ENCODE assay signal across 23 mouse cellular contexts in genomic region chr17:46682654-46683389, GRCm38 (mm10). TPM values are rescaled to one million over a fixed set of nuclear protein-coding genes. Genes with fewer than 3 reads are reported as not detected.
DNase-seq lines count a peak whose midpoint lies in the region; ATAC-seq and TF ChIP-seq lines count a peak whose summit lies in the region.
"Had no signal": no experiment of that assay in that cellular context is flagged by ENCODE, and none has a peak within 500 bp of the region (broad histone marks: within the 10 kb centered on the region; RNA-seq: fewer than 3 reads in every experiment).

No protein-coding gene starts in this region.

- DNase-seq in limb, embryonic 10.5 days (ENCODE audit: low spot score): no peak
- DNase-seq in ovary, postnatal 36 days (ENCODE audit: low spot score): no peak
- DNase-seq: adrenal gland, postnatal 10 days; cerebellum, postnatal 14 days; gastrocnemius, postnatal 25 days; heart, adult 2 months; kidney, adult 9 months; kidney, postnatal 14 days; layer of hippocampus, postnatal 36 days; right cerebral cortex, adult 18-20 months; thymus, postnatal 4 days had no signal

- peaks cover 59% of the 10 kb centered on the region for H3K36me3 ChIP-seq in limb, embryonic 13.5 days
- peaks cover 65% of the 10 kb centered on the region for H3K36me3 ChIP-seq in limb, embryonic 10.5 days
- peaks cover 68% of the 10 kb centered on the region for H3K36me3 ChIP-seq in E14TG2a.4 (ENCODE audit: insufficient read depth, low read length)
- peaks cover 31% of the 10 kb centered on the region for H3K36me3 ChIP-seq in ES-Bruce4 (ENCODE audit: control insufficient read depth, insufficient read depth, low read length, poor library complexity, severe bottlenecking)
- peaks cover 19% of the 10 kb centered on the region for H3K36me3 ChIP-seq in myocyte (ENCODE audit: control insufficient read depth, insufficient read depth)
- H3K36me3 ChIP-seq in hindbrain, embryonic 12.5 days: peaks cover 63% of the 10 kb centered on the region

- H3K4me3 ChIP-seq in limb, embryonic 13.5 days: no peak overlapping the region
- no peak overlapping the region for H3K4me3 ChIP-seq in limb, embryonic 10.5 days
- H3K4me3 ChIP-seq in E14TG2a.4 (replicated peaks; ENCODE audit: low read length) (peak overlapping the region; percentile 93), ES-Bruce4 (ENCODE audit: low read depth, low read length) (peak overlapping the region; percentile 10), myocyte (peak overlapping the region; percentile 94)
- H3K4me3 ChIP-seq in hindbrain, embryonic 12.5 days: no peak overlapping the region
- H3K4me3 ChIP-seq: embryonic facial prominence, embryonic 12.5 days; heart, adult 2 months had no signal

- TF ChIP-seq POLR2A in ES-Bruce4 (IDR thresholded peaks at IDR 0.05; ENCODE audit: insufficient read depth, low read length) (no peak), myocyte (IDR thresholded peaks at IDR 0.05; ENCODE audit: insufficient read length, low read depth) (no peak)

- TF ChIP-seq EP300 in ES-Bruce4 (IDR thresholded peaks at IDR 0.05; ENCODE audit: insufficient read depth, low read depth, low read length): peak; percentile 78

- no peaks in the 10 kb centered on the region for H3K27me3 ChIP-seq in limb, embryonic 13.5 days
- H3K27me3 ChIP-seq in limb, embryonic 10.5 days (ENCODE audit: low read depth, poor library complexity, severe bottlenecking): no peaks in the 10 kb centered on the region
- H3K27me3 ChIP-seq in E14TG2a.4 (ENCODE audit: insufficient read depth, low read length): no peaks in the 10 kb centered on the region
- no peaks in the 10 kb centered on the region for H3K27me3 ChIP-seq in ES-Bruce4 (ENCODE audit: control insufficient read depth, insufficient read depth, low read length, poor library complexity, severe bottlenecking)
- H3K27me3 ChIP-seq in myocyte (ENCODE audit: control insufficient read depth, insufficient read depth, insufficient read length): no peaks in the 10 kb centered on the region
- no peaks in the 10 kb centered on the region for H3K27me3 ChIP-seq in hindbrain, embryonic 12.5 days
- H3K27me3 ChIP-seq: embryonic facial prominence, embryonic 12.5 days; hindbrain, embryonic 13.5 days; limb, embryonic 12.5 days; liver, embryonic 12.5 days had no signal

- ATAC-seq in limb, embryonic 13.5 days (ENCODE audit: low FRiP score, low read depth): no peak
- no peak for ATAC-seq in hindbrain, embryonic 12.5 days (ENCODE audit: low FRiP score)
- ATAC-seq: activated CD4-positive, CD25-positive, alpha-beta regulatory T cell, adult 4 months; inflammation-experienced regulatory T-cells, adult 6 months; liver, embryonic 12.5 days; midbrain, embryonic 16.5 days had no signal

- H3K27ac ChIP-seq in limb, embryonic 13.5 days: no peak overlapping the region
- no peak overlapping the region for H3K27ac ChIP-seq in limb, embryonic 10.5 days
- peak overlapping the region; percentile 91 for H3K27ac ChIP-seq in ES-Bruce4 (ENCODE audit: insufficient read depth, low read length)
- no peak overlapping the region for H3K27ac ChIP-seq in hindbrain, embryonic 12.5 days
- H3K27ac ChIP-seq: embryonic facial prominence, embryonic 12.5 days; heart, adult 2 months; limb, embryonic 12.5 days had no signal

- TF ChIP-seq CTCF in E14TG2a.4 (conservative IDR thresholded peaks at IDR 0.05; ENCODE audit: low read length) (no peak), ES-Bruce4 (IDR thresholded peaks at IDR 0.05; ENCODE audit: low read depth, low read length) (no peak)

- H3K4me1 ChIP-seq in limb, embryonic 13.5 days: peaks cover 27% of the 10 kb centered on the region
- peaks cover 38% of the 10 kb centered on the region for H3K4me1 ChIP-seq in limb, embryonic 10.5 days
- H3K4me1 ChIP-seq in E14TG2a.4 (replicated peaks; ENCODE audit: low read depth, low read length) (peaks cover 85% of the 10 kb centered on the region), ES-Bruce4 (ENCODE audit: control insufficient read depth, insufficient read depth, low read length) (peaks cover 1% of the 10 kb centered on the region)
- peaks cover 24% of the 10 kb centered on the region for H3K4me1 ChIP-seq in hindbrain, embryonic 12.5 days

- no peaks in the 10 kb centered on the region for H3K9me3 ChIP-seq in limb, embryonic 13.5 days
- no peaks in the 10 kb centered on the region for H3K9me3 ChIP-seq in limb, embryonic 10.5 days (replicated peaks)
- H3K9me3 ChIP-seq in E14TG2a.4 (ENCODE audit: low read length) (no peaks in the 10 kb centered on the region), ES-Bruce4 (replicated peaks; ENCODE audit: control insufficient read depth, insufficient read depth, low read length, poor library complexity, severe bottlenecking) (no peaks in the 10 kb centered on the region)
- no peaks in the 10 kb centered on the region for H3K9me3 ChIP-seq in hindbrain, embryonic 12.5 days (replicated peaks)
- H3K9me3 ChIP-seq: embryonic facial prominence, embryonic 12.5 days; hindbrain, embryonic 13.5 days; limb, embryonic 12.5 days; liver, embryonic 12.5 days had no signal

- H3ac ChIP-seq in myocyte (ENCODE audit: control insufficient read depth, insufficient read length): no peak overlapping the region

- 0 out of 2 replicates have a peak overlapping the region, but pooled peaks have one; percentile 19 for H3K9ac ChIP-seq in limb, embryonic 13.5 days
- no peak overlapping the region for H3K9ac ChIP-seq in ES-Bruce4 (ENCODE audit: low read depth, poor library complexity, severe bottlenecking)
- H3K9ac ChIP-seq in hindbrain, embryonic 12.5 days: no peak overlapping the region
- H3K9ac ChIP-seq: limb, embryonic 12.5 days had no signal

- H3K79me2 ChIP-seq in myocyte (ENCODE audit: control insufficient read depth, insufficient read depth): peaks cover 27% of the 10 kb centered on the region

- no peak overlapping the region for H3K4me2 ChIP-seq in limb, embryonic 13.5 days (replicated peaks)
- H3K4me2 ChIP-seq in myocyte (ENCODE audit: low read depth): no peak overlapping the region
- H3K4me2 ChIP-seq in hindbrain, embryonic 12.5 days (replicated peaks): no peak overlapping the region

- 83% methylated on average over 16 of the region's 16 CpGs for WGBS in limb, embryonic 13.5 days
- 86% methylated on average over 16 of the region's 16 CpGs for WGBS in limb, embryonic 10.5 days
- 86% methylated on average over 16 of the region's 16 CpGs for WGBS in hindbrain, embryonic 12.5 days

TF ChIP-seq in myocyte, 11 proteins besides CTCF, POLR2A, EP300 and RAD21:
- TF ChIP-seq USF1 (IDR thresholded peaks at IDR 0.05; ENCODE audit: low read depth) (no peak), POLR2AphosphoS2 (IDR thresholded peaks at IDR 0.05; ENCODE audit: insufficient read length, low read depth) (peak; percentile 56)
TF ChIP-seq in myocyte: peak in this region for 1.

RNA-seq across cellular contexts. Expression of gene Klhdc3, which starts 2.1 kb away (rescaled TPM):
- polyA plus RNA-seq in limb, embryonic 13.5 days (2015; fragmentation: Nextera tagmentation; extraction: Ambion mirVana): 127 and 135 TPM in 2 replicates
- 143 and 150 TPM in 2 replicates for polyA plus RNA-seq in limb, embryonic 10.5 days (2016; fragmentation: Nextera tagmentation; extraction: Ambion mirVana)
- polyA plus RNA-seq in ES-Bruce4 (2011; ENCODE audit: insufficient read depth, insufficient read length, low read depth, missing spikeins) (90.3 and 97.7 TPM in 2 replicates), myocyte (2012; fragmentation: generic; extraction: Trizol) (128 TPM)
- polyA plus RNA-seq in hindbrain, embryonic 12.5 days (2016; fragmentation: Nextera tagmentation; extraction: Ambion mirVana): 139 and 141 TPM in 2 replicates

RNA-seq across cellular contexts. Expression of gene Mea1, which starts 4.2 kb away (rescaled TPM):
- polyA plus RNA-seq in limb, embryonic 13.5 days (2015; fragmentation: Nextera tagmentation; extraction: Ambion mirVana): 157 and 162 TPM in 2 replicates
- 143 and 145 TPM in 2 replicates for polyA plus RNA-seq in limb, embryonic 10.5 days (2016; fragmentation: Nextera tagmentation; extraction: Ambion mirVana)
- 142 and 147 TPM in 2 replicates for polyA plus RNA-seq in ES-Bruce4 (2011; ENCODE audit: insufficient read depth, insufficient read length, low read depth, missing spikeins)
- 145 TPM for polyA plus RNA-seq in myocyte (2012; fragmentation: generic; extraction: Trizol)
- 178 and 183 TPM in 2 replicates for polyA plus RNA-seq in hindbrain, embryonic 12.5 days (2016; fragmentation: Nextera tagmentation; extraction: Ambion mirVana)

RNA-seq across cellular contexts. Expression of gene Rrp36, which starts 8.7 kb away (rescaled TPM):
- polyA plus RNA-seq in limb, embryonic 13.5 days (2015; fragmentation: Nextera tagmentation; extraction: Ambion mirVana): 67.6 and 73.9 TPM in 2 replicates
- polyA plus RNA-seq in limb, embryonic 10.5 days (2016; fragmentation: Nextera tagmentation; extraction: Ambion mirVana): 70.8 and 72.5 TPM in 2 replicates
- polyA plus RNA-seq in ES-Bruce4 (2011; ENCODE audit: insufficient read depth, insufficient read length, low read depth, missing spikeins) (48.5 and 60.2 TPM in 2 replicates), myocyte (2012; fragmentation: generic; extraction: Trizol) (45.8 TPM)
- polyA plus RNA-seq in hindbrain, embryonic 12.5 days (2016; fragmentation: Nextera tagmentation; extraction: Ambion mirVana): 54.2 and 61.8 TPM in 2 replicates

RNA-seq across cellular contexts. Expression of gene Ppp2r5d, which starts 22.1 kb away (rescaled TPM):
- 94.0 and 103 TPM in 2 replicates for polyA plus RNA-seq in limb, embryonic 13.5 days (2015; fragmentation: Nextera tagmentation; extraction: Ambion mirVana)
- 152 and 160 TPM in 2 replicates for polyA plus RNA-seq in limb, embryonic 10.5 days (2016; fragmentation: Nextera tagmentation; extraction: Ambion mirVana)
- 97.3 and 99.4 TPM in 2 replicates for polyA plus RNA-seq in ES-Bruce4 (2011; ENCODE audit: insufficient read depth, insufficient read length, low read depth, missing spikeins)
- polyA plus RNA-seq in myocyte (2012; fragmentation: generic; extraction: Trizol): 79.6 TPM
- 103 and 106 TPM in 2 replicates for polyA plus RNA-seq in hindbrain, embryonic 12.5 days (2016; fragmentation: Nextera tagmentation; extraction: Ambion mirVana)

RNA-seq across cellular contexts. Expression of gene Pex6, which starts 28.4 kb away (rescaled TPM):
- polyA plus RNA-seq in limb, embryonic 13.5 days (2015; fragmentation: Nextera tagmentation; extraction: Ambion mirVana): 26.8 and 27.0 TPM in 2 replicates
- 24.6 and 26.9 TPM in 2 replicates for polyA plus RNA-seq in limb, embryonic 10.5 days (2016; fragmentation: Nextera tagmentation; extraction: Ambion mirVana)
- polyA plus RNA-seq in ES-Bruce4 (2011; ENCODE audit: insufficient read depth, insufficient read length, low read depth, missing spikeins) (13.0 and 13.4 TPM in 2 replicates), myocyte (2012; fragmentation: generic; extraction: Trizol) (29.6 TPM)
- 33.9 and 38.0 TPM in 2 replicates for polyA plus RNA-seq in hindbrain, embryonic 12.5 days (2016; fragmentation: Nextera tagmentation; extraction: Ambion mirVana)

Comparison
In these comparisons a context has a peak if more than half of its experiments do, and no peak if none do; other contexts are left out.
1. H3K4me3 ChIP-seq: peak in E14TG2a.4 (single experiment), ES-Bruce4 (single experiment) and myocyte (single experiment); none in limb, embryonic 13.5 days (single experiment), limb, embryonic 10.5 days (single experiment) and hindbrain, embryonic 12.5 days (single experiment).